Mouse (Mus musculus): ENCODE data around the gene Asic1.

Asic1 gene

DNA sequence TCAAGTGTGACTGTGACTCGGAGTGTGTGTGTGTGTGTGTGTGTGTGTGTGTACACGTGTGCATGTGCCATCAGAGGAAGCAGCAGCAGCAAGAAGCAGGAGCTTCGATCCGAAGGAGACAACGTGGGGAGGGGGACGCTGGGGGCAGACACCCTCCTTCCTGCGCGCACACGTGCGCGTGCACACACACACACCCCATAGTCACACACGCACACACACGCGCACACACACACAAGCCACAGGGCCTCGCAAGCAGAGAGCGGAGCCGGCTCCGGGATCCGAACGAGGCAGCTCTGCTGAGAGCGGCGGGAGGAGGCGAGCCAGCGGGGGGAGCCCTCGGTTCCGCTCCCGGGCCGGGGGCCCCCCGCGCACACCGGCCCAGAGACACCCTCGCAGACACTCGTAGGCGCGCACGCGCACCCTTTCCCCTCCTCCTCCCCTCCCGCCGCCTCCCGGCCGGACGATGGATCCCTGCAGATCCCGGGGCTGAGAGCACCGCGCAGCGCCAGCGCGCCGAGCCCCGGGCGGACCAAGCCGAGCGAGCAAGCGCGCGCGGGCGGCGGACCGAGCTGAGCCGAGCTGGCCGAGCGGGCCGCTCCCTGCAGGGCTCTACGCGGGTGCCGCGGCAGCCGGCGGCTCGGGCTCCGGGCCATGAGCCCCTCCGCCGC lies at the start of gene Asic1:
Gene Asic1 (plus strand): TSS at position 215 of the 668 bp plus-strand sequence.
- DNase-seq (ENCODE audit: low read depth) = no peak

DNA sequence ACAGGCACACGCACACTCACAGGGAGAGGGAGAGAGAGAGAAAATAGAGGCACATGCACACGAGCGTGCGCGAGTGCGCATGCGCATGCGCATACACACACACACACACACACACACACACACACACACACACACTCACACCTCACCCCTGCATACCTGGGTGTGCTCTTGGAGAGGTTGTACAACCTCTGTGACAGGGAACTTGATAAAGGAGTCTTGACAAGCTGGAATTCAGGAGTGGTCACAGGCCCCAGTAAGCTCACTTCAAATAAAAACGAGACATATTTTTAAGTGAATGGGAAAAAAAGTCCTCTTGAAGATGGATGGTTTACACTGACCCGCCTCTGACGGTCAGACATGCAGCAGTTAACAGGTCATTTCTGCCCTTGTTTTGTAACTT lies 48.1 kb upstream of the Asic1 start:
- no peak for DNase-seq (ENCODE audit: low read depth)

DNA sequence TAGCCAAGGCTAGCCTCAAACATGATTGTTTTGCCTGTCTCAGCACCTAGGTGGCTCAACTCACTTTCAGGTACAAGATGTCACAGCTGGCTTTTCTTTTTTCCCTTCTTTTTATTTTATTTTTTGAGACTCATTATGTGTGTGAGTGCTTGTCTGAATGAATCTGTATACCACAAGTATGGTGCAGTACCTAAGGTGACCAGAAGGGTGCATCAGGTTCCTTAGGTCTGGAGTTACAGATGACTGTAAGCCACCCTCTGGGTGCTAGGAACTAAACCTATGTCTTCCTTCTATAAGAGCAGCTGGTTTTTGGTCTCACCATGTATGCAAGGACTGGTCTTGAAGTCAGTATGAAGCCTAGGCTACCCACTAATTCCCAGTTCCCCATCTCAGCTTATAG lies 38.5 kb upstream of the Asic1 start:
- DNase-seq (ENCODE audit: low read depth) = no peak

DNA sequence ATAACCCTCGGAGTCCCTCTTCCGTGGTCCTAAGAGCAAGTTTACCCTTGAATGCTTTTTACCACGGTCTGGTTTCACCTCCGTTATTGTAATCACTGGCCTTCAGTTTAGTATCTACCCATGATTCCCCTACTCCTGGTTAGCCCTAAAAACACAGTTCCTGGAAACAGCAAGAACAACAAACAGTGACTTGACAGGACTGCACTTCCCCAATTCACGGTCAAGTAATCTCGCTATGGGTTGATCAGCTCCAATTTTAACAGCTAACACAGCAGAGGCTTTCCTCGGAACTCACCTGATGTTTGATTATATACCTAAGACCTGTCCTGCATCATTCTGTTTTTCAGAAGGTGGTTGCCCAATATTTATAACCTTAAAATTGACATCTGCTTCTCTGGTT lies 35.5 kb upstream of the Asic1 start:
- no peak for DNase-seq (ENCODE audit: low read depth)

DNA sequence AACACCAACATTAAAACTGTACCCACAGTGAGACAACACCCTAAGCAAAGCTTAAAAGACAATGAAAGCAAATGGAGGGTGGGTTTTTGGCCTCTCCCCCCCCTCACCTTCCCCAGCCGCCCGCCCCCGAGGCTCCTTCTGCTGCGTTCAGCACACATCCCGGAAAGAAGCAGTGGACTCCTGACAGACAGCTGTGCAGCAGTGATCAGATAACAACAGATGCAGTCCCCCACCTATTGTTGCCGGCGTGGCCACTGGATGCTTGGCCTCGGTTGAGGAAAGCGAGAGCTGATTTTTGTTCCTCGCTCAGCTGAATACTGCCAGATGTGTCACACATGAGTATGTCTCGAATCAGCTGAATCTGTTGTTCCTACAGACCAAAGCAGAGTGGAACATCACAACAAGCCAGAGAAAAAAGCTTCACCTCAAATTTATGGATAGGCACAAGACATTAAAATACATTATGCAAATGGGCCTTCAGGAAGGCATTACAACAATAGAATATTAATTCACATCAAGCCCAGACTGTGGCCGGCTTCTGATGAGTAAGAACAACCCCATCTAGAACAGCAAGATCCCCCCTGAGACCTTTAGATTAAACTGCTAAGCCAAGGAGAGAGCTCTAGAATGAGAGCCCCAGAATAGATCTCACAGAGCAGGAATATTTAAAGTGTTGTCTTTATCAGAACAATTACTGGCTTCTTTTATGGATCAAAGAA lies 32.6 kb upstream of the Asic1 start:
- no peak for DNase-seq (ENCODE audit: low read depth)

DNA sequence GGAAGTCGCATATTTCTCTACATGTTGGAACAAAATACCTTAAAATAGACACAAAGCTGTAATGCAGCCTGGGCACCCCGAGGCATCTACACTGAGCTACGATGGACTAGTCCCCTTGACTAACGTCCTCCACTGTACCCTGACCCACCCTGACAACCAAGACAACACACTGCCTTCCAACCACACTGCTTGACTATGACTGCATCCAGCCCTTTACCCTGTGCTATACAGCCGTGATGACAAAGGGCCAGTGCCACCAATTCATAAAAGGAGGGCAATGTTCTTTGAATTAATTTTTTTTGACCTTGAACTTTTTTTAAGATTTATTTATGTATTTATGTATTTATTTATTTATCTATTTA lies 32.1 kb upstream of the Asic1 start:
- DNase-seq (ENCODE audit: low read depth) = no peak

DNA sequence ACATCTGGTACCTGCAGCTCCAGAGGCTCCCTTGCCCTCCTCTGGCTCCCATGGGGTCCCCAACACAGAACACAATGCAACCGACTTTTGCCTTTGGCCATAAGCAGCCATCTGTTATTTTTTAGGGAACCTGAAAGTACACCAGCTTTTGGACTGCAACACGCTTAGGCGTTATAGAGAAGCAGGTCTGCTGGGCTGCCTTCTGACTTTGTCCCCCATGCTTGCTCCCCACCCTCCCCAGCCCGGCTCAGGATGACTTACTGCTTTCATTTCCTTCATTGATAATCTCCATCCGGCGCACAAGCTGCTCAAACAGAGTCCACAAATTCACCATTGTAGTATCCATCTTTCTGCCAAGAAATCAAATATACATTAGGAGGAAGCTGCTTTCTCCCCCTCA lies 27.5 kb upstream of the Asic1 start:
- no peak for DNase-seq (ENCODE audit: low read depth)

DNA sequence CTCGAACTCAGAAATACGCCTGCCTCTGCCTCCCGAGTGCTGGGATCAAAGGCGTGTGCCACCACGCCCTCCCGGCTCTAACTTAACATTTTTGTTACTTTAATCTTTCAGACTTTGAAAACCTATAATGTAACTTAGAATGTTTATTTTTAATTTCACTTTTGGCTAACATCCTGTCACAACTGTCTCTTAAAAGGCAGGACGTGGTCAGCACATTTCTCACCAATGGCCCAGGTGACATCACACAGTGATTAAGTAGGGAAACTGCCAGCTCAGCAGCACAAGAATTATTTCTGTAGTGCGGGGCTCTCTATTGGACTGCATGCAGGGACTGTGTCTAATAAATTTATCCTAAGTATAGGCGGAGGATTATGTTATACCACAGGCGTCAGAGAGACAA lies 26.3 kb upstream of the Asic1 start:
- no peak for DNase-seq (ENCODE audit: low read depth)

DNA sequence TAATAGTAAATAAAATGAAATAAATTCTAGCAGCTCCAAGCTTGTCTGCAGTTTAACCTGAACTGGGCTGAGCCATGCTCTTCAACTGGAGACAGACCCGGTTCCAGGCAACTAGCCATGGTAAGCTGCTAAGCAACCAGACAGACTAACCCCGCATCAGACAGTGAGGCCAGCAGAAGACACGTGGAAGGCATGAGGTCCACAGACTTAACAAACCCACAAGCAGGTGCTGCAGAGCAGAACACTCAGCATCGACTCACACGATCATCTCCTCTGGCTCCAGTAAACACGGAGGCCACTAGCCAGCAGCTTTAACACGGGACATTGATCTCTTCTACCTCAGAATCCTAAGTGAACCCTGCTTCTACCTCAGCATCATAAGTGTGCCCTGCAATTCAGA lies 25.4 kb upstream of the Asic1 start:
- peak; percentile 78 for DNase-seq (ENCODE audit: low read depth)

DNA sequence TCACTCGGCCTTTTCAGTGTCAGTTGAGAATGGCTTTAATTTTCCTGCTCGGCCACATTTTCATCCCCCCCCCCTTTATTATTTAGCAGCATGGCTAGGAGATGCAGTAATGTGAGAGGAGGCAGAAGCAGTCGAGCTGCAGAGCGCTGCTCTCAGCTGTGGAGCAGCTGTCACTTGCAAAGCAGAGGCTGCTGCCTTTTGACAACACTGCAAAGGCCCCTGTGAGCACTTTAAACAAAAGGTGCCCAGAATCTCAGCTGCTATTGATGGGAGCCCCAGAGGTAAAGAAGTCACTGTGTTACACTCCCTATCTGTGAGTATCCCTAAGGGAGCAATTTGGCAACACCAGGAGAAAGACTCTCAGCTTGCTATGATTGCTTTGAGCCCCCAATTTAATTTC lies 21.8 kb upstream of the Asic1 start:
- no peak for DNase-seq (ENCODE audit: low read depth)

DNA sequence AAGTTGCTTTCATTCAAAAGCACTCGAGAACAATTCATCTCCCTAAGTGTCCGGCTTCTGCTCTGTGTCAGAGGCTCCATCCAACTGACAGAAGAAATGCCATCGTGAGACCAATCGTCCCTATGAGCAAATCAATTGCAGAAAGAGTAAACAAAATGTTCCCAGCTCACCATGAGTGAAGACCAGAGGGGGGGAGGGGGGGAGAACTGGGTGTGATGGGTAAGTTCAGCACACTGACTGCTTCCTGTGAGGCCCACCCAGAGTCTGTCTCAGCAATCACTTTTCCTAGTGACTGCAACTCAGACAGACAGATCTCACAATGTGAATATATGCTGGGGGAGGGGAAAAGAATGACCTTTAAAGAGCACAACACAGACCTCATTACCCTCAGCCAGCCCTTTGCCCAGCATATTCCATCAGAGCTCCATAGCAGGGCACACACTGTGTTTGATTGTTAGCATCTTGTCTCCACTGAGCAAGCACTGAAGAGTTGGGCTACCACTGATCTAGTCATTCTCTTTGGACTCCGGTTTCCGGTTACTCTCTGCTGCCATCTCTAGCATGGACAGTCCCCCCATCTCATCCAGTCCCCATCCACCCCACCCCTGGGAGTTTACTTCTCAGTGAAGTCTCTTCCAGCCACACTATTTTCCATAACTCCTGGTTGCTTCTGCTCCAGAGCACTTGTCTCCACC lies 21.0 kb upstream of the Asic1 start:
- no peak for DNase-seq (ENCODE audit: low read depth)

DNA sequence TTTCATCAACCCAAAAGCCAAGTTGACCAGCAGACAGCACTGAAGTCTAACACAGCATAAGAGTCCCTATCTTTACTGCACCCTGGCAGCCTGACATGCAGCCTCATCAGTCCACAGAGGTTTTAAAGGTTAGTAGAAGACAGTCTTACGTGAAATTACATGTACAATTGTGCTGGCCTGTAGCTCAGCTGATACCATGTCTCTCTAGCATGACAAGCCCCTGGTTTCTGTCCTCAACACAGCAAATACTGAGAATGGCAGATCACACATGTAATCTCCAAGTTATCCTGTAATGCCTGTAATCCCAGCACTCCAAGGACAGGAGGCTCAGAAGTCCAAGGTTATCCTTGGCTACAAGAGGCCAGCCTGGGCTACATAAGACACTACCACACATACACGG lies 19.9 kb upstream of the Asic1 start:
- no peak for DNase-seq (ENCODE audit: low read depth)

DNA sequence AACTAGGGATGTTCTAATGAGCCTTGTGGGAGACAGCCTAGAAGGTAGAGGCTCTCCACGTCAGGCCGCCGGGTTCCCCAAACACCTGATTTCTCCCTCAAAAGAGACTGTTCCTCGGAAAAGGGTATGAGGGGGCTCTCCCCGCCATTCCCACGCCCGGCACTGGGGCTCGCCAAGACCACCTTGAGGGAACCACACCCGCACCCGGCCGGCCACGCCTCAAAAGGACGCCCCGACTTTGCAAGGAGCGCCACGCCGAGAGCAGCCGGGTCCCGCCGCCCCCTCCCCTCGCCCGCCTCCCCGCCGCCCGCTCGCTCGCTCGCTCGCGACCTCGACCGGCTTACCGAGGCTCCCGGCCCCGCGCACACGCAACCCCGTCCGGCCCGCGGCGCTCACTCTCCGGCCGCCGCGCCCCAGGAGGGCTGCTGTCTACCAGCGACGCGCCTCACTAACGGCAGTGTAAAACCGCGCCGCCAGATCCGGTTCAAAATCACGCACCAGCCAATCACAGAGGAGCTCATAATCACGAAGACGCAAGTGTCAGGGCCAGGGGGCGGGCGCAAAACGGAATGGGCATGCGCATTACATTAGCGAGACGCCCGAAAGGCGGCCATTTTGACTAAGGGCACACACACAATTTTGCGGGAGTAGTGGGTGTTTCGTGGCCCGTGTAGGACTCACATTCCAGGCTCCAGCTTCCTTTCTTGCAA lies 18.9 kb upstream of the Asic1 start, which contains the start of gene Racgap1:
Gene Racgap1 (minus strand): TSS at position 494 of the 710 bp plus-strand sequence.
- DNase-seq (ENCODE audit: low read depth) = peak; percentile 84

DNA sequence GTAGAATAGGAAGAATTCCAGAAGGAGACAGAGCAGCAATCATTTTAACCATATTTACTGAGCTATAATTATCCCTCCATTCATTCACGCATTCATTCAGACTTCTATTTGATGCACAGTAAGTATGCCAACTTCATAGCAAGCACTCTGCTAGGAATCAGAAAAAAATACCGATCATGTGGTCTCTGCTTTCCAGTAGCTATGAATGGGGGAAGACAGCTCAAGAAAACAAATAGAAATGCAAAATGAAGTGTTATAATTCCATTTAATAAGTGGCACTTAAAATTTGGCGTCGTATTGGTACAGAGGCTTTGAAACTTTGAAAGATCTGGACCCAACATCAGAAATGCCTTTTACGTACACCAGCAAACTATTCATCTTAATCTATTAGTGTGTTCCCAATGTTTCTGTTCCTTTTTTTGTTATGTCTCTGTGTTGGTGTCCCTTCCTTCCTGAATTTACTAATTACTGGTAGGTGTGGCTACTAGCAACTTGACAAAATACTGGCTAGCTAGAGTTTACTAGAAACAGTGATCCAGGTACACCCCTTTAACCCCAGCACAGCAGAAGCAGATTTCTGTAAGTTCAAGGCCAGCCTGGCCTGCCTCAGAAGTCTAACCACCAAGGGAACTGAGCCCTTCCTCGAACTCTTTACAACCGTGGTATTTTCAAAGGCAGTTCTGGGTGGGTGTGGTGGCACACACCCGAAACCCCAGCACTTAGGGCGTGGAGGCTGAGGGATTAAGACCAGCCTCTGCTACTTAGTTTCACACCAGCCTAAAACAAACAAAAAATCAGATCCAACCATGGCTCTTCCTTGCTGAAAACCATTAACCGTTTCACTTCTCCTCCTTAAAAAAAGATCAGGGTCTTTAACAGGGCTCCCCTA lies 17.9 kb upstream of the Asic1 start:
- DNase-seq (ENCODE audit: low read depth) = no peak

DNA sequence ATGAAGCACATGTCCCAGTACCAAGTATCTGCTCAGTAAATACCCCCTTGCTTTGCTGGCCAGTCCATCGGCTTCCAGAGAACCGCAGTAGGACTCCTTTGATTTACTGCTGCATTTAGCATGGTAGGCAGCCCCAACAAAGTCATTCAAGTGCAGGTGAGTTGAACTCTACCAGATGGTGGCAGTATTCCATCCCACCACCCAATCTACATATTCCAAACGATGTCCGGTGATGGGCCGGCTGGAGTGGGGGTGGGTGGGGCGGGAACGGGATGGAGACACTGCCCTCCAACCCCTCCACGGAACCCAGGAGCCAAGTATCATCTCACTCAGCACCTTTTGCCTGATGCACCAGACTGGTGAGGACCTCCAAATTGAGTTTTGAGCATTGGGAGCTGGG lies 16.9 kb upstream of the Asic1 start:
- no peak for DNase-seq (ENCODE audit: low read depth)

DNA sequence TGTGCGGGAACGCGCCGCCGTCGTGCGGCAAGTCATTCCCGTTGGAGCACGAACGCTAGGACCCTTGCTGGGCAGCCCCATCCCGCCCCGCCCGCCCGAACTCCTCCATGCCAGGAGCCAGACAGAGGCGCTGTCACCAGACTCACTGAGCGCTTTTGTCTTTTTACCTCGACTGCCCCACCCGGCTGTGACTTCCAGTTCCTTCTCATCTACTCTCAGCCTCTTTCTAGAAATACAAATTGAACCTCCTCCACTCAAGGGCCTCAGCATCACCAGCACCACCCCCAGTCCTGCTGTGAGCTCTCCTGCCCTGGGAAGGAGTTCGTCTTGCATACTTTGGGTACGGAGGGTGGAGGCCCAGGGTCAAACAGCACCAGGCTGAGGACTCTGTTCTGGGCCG lies 16.3 kb upstream of the Asic1 start:
- DNase-seq (ENCODE audit: low read depth) = no peak

DNA sequence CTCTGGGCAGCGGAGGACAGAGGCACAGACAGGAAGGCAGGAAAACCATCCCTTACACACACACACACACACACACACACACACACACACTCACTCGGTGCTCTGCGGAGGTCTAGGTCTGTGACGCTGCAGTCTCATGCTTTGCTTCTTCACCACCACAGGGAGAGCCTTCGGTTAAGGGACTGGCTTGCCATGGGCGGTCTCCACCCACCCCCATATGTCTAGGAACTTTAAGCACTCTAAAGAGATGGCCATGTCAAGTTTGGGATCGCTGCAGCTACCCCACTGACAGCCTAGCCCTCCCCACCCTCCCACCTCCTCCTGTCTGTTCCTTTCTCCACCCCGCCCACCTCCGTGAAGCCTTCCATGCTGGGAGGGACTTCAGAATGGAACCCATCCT lies 14.2 kb upstream of the Asic1 start:
- DNase-seq (ENCODE audit: low read depth) = no peak

DNA sequence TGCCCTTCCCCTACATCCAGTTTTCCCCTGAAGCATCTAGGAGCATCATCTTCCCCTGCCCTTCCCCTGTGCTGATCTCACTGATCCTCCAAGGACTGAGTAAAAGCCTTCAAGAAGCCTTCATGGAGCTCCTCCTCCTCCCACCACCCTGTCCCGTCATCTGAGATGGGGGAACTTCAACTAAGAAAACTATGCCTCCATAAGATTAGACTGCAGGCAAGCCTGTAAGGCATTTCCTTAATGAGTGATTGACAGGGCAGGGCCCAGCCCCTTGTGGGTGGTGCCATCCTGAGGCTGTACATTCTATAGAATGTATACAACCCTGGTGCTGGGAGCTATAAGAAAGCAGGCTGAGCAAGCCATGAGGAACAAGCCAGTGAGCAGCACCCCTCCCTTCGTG lies 11.7 kb upstream of the Asic1 start:
- DNase-seq (ENCODE audit: low read depth) = no peak

DNA sequence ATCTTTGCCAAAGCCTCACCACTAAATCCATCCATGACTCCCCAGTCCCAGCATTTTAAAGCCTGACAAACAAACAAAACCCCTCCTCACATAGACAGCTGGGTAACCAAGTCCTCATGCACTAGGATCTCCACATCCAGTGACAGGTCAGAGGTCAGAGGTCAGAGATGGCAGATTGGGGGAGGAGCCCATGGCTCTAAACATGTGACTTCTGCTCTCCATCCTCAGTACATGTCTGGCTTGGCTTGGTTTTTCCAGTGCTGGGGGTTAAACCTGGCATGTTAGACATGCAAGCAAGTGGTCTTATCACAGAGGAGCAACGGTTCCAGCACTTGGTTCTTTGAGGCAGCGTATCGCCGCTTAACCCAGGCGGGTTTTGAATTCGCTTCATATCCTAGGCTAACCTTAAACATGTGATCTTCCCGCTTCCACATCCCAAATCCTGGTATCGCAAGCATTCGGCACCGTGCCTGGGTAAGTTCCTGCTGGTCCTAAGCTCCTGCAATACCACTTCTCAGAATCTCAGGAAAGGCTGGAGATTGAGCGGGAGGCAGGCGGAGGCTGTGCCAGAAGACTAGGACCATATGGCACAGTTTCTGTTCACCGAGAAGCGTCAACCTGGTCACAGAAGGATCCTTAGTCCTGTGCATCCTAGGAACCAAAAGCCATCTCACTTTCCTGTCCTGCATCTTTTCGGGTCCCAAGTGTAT lies 8.9 kb upstream of the Asic1 start:
- no peak for DNase-seq (ENCODE audit: low read depth)

DNA sequence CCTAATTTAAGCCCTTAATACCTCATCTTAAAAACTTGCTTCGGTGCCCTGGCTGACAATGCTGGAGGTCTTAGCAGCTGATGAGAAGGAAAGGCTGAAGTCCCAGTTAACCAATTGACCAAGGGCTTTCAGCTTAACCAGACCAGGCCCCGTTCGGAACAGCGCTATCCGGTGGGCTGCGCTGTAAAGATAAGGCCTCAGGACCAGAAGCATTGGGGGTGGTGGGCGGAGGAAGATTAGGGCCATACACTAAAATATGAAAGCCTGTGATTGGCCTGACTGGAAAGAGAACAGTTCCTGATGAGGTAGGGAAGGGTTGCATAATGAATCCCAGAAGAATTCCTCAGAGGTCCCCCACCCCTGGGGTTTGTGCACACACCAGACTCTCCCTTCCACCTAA lies 7.8 kb upstream of the Asic1 start:
- no peak for DNase-seq (ENCODE audit: low read depth)

DNA sequence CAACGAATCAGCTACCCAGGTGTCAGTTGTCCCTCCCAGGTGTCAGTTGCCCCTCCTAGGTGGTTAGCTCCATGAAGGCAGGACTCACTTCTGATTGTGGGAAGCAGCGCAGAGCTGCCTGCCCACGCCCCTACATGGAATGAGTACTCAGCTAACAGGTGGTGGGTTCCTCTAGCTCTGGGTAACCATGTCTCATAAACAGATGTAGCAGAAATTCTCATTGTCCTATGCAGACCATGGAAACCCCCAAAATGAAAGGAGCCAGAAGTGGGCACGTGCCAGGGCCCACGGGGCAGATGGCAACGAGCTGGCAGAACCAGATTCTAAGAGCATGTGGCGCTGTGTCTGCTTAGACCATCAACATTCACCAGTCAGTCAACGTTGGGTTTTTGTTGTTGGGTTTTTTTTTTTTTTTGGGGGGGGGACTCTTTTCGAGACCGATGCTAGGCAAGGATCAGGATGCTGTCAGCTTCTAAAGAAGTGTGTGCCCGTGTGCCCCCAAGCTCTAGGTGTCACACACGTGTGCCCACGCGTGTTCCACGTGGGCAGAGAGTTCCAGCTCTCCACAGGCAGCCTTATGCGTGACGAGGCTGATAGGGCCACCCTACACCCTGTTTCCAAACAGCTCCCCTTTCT lies 6.1 kb upstream of the Asic1 start:
- no peak for DNase-seq (ENCODE audit: low read depth)
